Mouse (Mus musculus): Measurements from ENCODE around the gene Xxylt1. TPM values are rescaled to one million over a fixed set of nuclear protein-coding genes. Genes with fewer than 3 reads are reported as not detected.

Gene Xxylt1
- total RNA-seq, 4 experiments from 2014 or later: 14.1 to 19.0 (median 16.7) TPM

DNA sequence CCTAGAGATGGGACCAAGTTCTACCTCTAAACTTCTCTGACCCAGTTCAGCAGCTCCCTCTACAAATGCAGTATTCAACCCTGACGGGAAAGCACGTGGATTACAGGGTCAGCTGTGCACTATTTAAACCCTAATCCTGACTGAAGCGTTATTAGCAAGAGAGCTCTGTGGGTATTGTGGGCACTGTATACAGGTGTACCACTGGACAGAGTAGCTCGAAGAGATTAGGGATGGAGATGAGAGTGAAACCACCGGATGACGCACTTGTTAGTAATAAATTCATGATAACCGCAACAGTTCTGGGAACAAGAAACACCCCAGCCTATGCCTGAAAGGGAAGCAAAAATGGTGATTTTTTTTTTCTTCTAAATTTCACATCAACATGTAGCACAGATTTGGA is 57.0 kb downstream of the Xxylt1 start:
- DNase-seq: no peak

DNA sequence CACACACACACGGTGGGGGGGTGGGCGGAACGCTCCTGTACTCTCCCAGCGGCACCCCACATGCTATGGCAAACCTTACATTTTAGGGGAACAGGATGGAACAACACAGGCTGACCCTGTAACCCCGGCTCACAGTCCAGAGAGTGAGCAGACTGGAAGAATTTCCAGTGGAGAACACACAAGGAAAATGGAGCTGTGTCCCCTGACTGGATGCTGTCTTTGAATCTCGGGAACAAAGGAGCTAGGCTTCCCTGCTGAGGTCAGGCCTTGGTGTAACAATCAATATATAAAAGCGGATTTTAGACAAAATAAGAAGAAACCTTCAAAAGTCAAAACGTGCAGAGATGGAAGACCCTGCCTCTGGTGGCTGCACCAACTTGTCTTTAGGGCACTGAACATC is 57.4 kb downstream of the Xxylt1 start:
- DNase-seq: no peak

DNA sequence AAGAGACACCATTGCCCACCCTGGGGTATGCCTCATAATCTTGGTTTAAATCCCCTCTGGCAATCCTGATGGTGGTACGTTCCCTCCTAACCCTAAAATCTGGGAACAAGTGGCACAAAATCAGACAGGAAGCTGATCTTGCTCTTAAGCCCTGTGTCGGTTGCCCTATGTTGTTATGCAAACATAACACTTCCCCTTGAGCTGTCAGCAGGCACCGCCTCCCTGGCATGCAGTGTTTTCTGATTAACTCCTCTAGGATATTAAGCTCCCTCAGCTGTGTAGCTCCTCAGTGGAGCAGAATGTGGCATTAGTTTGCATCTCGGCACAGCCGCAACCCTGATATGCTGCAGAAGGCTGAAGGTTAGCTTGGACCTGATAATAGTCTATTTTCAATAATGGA is 58.9 kb downstream of the Xxylt1 start:
- no peak for DNase-seq

DNA sequence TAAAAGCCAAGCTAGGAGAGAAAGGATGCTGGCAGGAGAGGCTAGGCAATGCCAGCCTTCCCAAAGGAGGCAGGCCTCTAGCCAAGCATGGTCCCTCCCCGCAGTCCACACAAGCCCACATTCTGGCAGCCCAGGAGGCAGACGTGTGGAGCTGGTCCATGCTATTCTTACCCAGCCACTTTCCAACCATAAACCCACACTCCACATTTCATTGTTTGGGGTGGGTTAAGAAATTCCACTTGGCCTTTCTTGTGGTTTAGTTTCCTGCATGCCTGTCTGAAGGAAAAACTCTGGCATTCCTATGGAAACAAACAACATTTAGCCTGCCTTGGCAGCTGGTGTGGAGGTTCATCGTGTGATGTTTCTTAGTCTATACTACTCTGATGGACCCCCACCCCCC is 61.7 kb downstream of the Xxylt1 start:
- DNase-seq: no peak

DNA sequence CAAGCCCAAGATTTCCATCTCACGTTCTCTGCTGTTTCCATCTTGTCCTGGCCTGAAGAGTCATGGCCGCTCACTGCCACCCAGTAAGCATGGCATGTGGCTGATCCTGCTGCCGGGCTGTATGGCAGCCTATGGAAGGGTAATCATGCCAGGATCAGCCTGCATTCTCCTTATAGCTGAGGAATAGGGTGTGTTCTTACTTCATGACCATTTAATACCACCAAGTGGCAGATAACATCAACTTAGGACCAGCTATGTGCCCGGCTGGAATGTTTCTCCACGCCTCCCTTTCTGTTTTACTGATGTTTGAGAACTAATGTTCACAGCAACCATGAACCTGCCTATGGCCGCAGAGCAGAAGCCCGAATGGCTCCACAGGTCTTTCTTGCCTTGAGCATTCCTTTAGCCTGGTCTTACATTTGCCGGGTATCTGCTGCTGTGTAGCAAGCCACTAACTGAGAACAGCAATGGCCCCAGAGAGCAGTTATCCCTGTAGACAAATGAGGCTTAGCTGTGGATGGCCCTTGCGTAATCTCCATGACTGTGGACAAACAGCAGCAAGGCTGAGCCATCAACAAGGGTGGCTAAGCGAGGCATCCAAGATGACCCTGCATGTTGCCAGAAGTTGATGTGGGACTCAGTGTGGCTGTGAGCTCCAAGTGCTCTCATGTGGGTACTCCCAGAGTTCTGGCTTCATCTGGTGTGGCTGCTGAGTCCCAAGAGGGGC is 63.4 kb downstream of the Xxylt1 start:
- DNase-seq: peak; percentile 45

DNA sequence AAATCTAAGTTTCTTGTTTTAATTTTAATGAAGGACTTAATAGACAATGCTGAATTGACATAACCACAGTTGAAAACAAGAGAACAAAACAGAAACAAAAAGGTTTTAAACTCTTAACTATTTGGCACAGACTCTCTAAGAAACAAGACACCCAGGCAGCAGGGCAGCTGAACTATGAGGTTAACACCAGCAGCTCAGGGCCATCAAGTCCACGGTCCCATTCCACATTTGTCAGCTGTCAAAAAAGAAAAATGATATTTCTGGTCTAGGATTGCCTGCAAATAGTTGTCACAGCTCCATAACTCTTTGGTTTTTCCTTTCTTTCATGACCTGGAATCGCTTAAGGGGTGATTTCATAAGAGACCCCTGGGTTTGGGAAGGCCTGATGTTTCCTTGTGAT is 64.6 kb downstream of the Xxylt1 start:
- DNase-seq: no peak

DNA sequence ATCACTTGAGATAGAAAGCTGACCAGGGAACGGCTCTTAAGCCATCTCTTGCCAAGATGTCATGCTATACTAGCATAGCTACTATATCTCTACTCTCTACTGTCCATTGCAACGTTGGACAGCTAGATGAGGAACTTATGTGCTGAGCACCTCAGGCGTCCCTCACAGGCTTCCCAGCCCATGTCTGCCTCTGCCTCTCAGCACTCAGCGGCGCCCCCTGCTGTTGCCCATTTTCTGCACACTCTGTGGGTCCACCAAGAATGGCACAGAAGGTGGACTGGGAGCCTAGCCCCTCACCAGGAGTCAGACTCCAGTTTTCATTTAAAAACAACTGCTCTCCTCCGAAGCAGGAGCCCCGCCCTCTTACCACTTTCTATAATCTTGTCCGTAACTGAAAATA is 65.1 kb downstream of the Xxylt1 start:
- DNase-seq: no peak

DNA sequence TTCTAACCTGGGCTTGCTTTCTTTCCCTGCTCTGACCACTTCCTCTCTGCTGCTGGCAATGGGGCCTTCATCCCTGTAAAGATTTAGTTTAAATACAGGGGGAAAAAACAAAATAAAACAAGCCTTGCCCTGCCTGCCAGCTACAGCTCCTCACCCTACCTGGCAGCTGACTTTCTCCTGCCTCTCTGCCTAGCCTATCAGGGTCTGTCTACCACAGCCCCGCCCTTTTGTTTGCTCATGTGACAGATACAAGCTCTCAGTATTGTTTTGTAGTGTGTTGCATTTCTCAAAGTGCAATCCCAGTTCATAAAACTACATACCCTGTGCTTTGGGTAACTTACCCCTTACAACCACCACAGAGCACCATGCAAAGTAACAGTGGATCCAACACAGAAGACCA is 66.0 kb downstream of the Xxylt1 start:
- no peak for DNase-seq

DNA sequence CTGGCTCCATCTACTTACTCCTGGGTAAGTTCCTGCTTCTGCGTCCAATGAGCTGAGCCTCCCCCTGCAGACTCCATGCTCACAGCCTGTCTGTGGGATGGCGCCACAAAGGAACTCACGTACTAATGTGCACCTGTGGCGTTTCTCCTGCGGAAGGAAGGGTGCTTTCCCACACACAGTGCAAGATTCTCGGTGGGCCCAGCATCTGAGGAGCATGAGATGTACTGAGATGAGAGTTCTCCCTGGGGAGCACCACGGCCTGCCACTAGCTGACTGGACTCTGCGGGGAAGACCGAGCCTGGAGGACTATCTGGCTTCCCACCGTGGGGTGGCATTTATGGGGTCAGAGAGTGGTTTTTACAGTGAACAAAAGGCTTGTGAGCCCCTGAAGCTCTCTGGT is 69.0 kb downstream of the Xxylt1 start:
- DNase-seq: no peak

DNA sequence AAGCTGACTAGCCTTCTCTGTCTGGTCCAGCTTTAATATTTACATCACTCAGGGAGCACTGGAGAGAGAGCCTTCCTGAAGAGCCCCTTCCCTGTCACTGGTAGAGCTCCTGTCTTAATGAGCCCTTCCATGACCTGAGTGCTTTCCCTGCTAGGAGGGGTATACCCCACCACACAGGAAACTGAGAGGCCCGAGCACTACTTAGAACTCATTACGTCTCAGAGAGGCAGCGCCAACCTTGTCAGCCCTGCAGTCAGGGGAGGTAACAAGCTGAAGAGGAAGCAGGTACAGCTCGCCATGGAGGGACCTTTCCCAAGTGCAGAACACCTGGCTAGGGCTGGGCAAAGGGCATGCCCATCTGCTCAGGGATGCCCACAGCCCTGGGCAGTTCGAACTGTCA is 70.8 kb downstream of the Xxylt1 start:
- no peak for DNase-seq

DNA sequence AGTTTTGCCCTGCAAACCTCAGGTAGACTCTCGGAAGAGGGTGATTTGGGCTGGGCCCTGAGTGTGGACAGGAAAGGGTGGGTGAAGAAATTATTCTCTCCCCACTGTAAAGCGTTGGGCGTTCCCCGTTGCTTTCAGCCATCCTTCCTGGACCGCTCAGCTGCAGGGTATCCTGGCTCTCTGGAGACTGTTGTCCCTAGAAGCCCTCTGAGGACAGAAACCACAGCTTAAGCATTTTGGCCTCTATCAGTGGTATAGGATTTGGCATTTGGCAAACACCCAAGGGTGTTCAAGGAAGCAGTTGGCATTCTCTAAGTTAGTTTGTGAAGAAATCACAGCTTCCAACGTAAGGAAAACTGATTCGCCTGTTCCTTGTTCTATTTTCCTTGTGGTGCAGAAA is 72.9 kb downstream of the Xxylt1 start:
- DNase-seq: no peak

DNA sequence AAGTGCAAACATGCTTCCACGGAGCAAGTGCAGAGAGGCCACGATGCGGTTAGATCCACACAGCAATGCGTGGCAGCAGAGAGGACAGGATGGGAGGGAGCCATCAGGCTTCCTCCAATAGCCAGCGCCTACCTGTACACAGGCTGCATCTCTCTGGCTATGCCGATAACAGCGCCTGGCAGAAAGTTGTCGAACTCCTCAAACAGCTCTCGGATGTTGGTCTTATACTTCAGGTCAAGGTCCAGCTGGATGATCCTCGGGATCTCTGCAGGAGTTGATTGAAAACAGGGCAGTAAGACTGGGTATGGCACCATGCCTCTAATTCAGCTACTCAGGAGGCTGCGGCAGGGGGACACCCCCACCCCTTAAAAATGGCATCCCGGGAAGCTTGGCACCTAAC is 73.7 kb downstream of the Xxylt1 start:
- DNase-seq: no peak

DNA sequence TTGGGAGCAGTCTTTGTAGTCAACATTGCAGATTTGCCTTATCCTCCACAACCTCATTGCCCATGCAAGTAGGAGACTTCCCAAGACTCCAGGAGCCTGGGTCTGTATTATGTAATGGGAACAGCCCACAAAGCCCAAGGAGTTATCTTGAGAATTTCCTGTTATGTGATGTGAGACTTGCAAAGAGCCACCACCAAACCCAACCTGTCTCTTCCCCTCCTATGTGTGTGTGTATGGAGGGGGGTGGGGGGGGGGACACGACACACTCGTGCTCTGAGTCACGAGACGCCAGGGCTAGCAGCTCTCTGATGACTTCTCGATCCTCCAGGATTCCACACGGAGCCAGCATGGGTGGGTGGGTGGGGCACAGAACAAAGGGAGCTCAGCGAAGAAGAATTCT is 75.5 kb downstream of the Xxylt1 start:
- DNase-seq: no peak

DNA sequence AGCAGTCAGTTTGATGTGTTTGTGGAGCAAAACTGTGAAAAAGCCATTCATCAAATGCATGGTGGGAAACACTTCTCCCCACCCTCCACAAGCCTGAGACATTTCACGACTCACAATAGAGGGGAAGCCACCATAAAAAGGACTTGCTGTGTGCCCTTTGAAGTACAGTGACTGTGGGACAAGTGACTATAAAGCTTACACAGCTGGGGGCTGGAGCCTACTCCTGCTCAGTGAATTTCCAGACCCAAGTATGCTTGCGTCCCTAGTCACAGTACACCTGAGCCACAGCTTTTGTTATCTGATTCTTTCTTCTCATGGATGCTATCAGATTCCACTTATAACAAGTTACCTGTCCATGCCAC is 76.9 kb downstream of the Xxylt1 start:
- DNase-seq: no peak

DNA sequence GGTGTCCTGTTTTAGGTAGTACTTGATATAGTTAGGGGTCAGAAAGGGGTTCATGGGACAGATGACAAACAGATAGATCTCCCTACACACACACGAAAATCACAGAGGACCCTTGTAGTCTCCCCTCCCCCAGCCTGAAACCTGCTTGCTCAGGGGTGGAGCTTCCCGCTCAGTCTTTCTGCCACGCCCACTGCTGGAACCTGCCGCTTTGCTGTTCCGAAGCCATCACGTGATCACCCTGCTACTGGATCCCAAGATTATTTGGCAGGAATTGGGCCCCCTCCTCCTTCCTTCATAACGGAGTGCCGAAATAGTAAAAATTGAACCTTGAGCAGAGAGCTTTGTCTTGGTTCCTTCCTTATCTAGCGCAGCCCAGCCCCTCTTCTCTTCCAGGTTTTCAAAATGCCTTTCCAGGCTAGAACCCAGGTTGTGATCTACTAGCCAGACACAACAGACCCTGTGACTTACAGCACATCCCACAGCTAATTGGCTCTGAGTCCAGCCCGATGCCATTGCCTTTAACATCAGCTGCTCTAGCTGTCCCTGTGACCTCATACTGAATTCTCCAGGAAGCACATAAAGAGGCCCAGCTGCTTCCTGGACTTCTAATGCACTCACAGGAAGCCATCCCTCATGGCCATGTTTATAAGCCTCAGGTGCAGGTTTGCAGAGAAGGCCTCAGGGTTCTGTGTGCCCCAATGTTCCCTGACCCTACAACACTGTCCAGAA is 77.5 kb downstream of the Xxylt1 start:
- DNase-seq: peak; percentile 33

DNA sequence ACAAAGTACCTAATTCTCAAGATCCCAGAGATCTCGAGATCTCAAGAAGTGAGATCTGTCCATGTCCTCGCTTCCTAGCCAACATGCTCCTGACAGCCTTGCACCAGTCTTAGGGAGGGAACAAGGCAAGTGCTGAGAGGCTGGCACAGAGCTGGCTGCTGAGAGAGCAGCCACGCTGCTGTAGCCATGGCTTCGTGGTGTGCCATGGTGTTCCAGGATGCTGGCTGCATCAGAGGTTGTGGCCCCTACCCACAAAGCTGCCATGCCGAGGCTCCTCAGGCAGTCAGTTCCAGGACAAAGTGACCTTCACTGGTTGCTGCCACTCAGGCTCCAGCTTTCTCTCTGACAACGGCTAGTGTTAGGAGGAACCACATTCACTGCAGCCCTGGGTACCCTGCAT is 78.3 kb downstream of the Xxylt1 start:
- DNase-seq: no peak

DNA sequence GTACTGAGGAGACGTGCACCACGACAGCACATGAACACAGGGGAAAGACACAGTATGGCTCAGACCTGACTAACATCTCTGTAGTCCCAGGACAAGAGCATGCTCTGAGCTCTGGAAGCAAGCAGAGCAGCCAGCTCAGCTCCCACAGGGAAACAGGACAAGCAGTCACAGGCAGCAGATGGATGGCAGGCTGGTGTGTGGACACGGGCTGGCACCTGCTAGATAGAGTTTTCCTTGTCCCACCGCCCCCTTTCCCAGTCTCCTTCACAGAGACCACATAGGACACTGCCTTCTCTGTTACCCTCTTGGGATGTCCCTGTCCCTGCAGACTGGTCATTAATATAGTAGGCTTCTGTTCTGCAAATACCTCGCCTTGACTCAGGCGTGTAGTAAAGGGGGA is 79.1 kb downstream of the Xxylt1 start:
- no peak for DNase-seq

DNA sequence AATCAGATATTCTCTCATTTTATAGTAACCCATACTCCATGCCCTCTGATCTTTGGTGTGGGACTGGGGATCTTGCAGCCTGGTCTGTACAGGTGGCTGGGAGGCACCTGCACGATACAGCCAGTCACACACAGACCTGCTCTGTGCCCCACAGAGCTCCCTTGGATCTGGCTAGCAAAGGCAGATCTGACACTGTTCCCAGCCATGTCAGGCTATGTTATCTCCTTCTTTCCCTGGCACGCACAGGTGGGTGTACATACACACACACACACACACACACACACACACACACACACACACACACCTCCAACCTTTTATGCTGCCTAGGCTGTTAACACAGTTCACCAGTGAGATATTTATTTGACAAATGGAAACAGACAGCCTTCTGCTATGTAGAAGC is 82.5 kb downstream of the Xxylt1 start:
- DNase-seq: no peak

DNA sequence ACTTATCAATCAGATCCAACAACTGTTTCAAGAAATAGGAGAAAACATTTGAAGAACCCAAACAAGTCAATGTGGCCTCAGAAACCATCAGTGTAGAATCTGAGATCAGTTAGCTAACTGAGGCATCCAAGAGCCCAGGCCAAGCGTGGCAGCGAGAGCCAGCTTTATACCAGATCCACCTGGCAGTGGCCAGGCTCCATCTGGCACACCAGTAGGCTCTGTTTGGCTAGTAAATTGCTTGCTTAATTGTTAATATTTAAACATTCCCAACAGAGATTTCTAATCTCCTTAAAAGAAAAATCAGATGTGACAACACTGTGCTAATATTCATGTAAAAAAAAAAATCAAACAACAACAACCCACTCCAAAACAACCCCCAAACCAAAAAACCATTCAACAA is 83.2 kb downstream of the Xxylt1 start:
- DNase-seq: no peak

DNA sequence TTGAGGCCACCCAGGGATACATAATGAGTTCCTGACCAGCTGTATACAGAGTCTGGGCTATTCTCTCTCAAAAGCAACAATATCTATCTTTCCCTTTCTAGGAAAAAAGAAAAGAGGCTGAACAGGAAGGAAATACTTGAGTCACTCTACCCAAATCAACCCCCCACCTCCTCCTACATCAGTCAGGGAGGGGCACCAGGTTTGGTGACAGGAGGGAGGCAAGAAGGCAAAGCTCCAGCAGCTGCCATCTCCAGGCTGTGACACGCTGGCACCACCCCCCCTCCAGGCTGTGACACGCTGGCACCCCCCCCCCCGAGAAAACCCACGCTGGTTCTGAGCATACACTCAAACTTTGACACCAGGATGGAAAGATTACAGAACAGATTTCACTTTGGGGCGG is 85.8 kb downstream of the Xxylt1 start:
- no peak for DNase-seq

DNA sequence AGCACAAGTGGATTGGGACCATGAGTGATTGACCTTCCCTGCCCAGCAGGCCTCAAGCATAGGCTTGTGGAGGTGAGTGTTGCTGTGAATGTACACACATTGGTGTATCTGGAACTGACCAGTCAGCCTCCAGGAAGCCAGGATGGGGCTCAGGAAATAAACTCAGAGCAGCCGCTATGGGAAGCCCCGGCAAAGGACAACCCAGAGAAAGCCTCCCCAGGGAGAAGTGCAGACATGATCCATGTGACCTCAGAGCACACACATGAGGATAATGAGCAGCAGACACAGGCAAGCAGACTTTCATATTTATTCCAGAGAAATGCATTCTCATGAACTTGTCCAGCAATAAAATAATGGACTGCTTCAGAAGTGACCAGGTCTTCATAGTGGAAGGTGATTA is 86.4 kb downstream of the Xxylt1 start:
- DNase-seq: no peak

DNA sequence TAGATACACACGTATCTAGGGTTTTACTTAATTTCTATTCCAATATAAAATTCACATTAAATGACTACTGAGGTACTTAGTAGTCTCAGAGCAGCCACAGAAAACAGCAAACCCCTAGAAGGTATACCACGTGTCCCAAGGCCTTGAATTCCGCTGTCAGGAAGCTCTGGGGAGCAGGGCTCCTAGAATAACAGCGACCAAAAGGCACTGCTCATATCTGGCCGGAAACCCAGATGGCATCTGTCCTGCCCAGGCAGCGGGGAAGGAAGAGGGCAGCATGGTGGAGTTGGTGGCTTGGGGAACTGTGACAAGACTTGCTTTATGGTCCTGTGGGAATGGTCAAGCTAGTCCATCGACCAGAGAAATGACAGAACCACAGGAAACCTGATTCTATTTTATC is 86.9 kb downstream of the Xxylt1 start:
- no peak for DNase-seq

DNA sequence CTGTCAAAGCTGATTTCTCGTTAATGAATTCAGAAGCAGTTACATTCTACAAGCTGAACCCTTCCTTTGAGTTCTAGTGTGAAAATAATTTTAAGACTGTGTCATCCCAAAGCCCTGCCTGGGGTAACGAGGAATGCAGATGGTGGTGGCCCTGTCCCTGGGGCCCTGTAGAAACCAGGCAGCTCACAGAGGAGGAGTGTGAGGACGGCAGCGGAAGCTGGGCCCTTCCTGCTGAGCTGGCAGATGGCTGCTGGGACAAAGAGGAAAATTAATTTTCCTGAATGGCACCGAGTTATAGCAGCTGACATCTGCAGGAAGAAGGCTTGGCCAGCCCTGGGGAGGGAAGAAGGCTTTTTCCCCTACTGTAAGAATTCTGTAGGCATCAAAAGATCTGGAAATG is 88.7 kb downstream of the Xxylt1 start:
- no peak for DNase-seq

DNA sequence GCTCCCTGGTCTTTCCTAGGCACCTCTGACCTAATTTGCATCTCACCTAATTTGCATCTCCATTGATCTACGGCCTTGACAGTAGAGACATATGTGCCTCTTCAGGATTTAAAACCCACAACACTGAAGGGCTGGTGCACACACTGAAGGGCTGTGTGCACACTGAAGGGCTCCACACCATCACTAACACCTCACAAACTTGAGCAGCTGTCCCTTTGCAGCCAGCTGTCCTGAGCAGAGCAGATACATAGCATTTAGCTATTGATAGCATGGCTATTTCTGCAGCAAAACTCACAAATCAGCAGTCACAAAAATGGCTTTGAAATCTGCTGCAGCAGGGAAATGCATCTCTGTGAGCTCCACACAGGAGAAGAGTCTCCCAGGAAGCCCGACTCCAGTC is 90.6 kb downstream of the Xxylt1 start:
- no peak for DNase-seq

DNA sequence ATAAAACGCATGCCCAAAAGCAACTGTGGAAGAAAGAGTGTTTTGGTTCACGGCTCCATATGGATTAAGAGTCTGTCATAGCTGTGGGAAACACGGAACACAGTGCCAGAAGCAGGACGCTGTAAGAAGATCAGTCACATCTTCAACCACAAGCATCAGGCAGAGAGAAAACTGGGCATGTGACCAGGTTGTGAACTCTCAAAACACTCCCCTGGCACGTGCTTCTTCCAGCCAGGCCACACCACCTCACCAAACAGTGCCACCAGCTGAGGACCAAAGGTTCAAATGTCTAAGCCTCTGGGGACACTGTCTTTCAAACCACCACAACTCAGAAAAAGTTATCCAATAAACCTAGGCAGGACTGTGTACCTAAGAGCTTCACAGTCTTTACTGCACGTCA is 93.0 kb downstream of the Xxylt1 start:
- DNase-seq: no peak
